Mouse (Mus musculus) left cerebral cortex, adult 2 months (tissue): ENCODE results near the gene Rlf. TPM values are rescaled to one million over a fixed set of nuclear protein-coding genes. Genes with fewer than 3 reads are reported as not detected.

Experiments
- DNase-seq, 2 experiments: peaks; one replicate each; pipeline ENCODE4 v3.0.0; 2021 to 2022; ENCODE audit warnings: low spot score in 2 of 2, mixed read lengths in 1 of 2; ENCODE audit errors: extremely low spot score in 1 of 2
- H3K27ac ChIP-seq: fragments of 200-600 bp; 2 replicates; pipeline ENCODE4 v1.8.1; 2022
- H3K4me3 ChIP-seq: fragments of 200-600 bp; 2 replicates; pipeline ENCODE4 v1.8.1; 2022
- CTCF ChIP-seq: fragments of 200-600 bp; IDR thresholded peaks from 2 replicates; pipeline ENCODE4 v1.8.1; 2022; ENCODE audit warnings: antibody characterized with exemption, mild to moderate bottlenecking, moderate library complexity
- intact Hi-C: fragments of 180-260 bp; cut with DNase I; formaldehyde crosslinking; loops from one replicate; pipeline ENCODE4 v1.15.1; 2025
- total RNA-seq, 2 experiments: library from RNA; stranded (reverse); gene quantifications; 2 replicates each; pipeline ENCODE4 v1.2.3; 2021

Rlf gene
- total RNA-seq, 2 experiments from 2014 or later = 27.5 to 27.8 TPM

GRCm38 (mm10) chr4:121103304-121103703 is 111.6 kb downstream of the Rlf start:
- Histone ChIP-seq H3K27ac (no peak overlapping the region), H3K4me3 (no peak overlapping the region)
- TF ChIP-seq CTCF = no peak
- DNase-seq = peak in 1 of 2 experiments; percentile 65
- intact Hi-C loops = loop anchor here (1.0 kb wide), 1 partner anchor 128 kb away; no protein-coding TSS in a partner anchor

GRCm38 (mm10) chr4:121097650-121098378 is 117.1 kb downstream of the Rlf start, which contains the start of gene Zmpste24:
Gene Zmpste24, minus strand, starts transcription at chr4:121098241.
- Histone ChIP-seq H3K27ac (peak within 1 kb of the TSS; percentile 45; the same call in 1 of the 2 replicates), H3K4me3 (peak within 1 kb of the TSS; percentile 84)
- DNase-seq = peak; percentile 87 to 89
- intact Hi-C loops = loop anchor here (2.0 kb wide), 1 partner anchor 117 kb away; the partner anchor contains the start of gene Rlf
- TF ChIP-seq CTCF = no peak

Other genes starting within 250 kb of the Rlf start
- gene Smap2, start 197.8 kb downstream of the Rlf start, total RNA-seq = 100 to 1,000 TPM; 186 to 201 TPM
- gene Col9a2, start 175.7 kb downstream of the Rlf start, total RNA-seq = 1 to 10 TPM; 7.0 to 7.4 TPM
- gene Zmpste24, start 116.8 kb downstream of the Rlf start, total RNA-seq = 10 to 100 TPM; 23.5 to 24.7 TPM
- gene Tmco2, start 105.9 kb downstream of the Rlf start, total RNA-seq = not detected
- not detected for gene Gm12888, start 109.8 kb upstream of the Rlf start, total RNA-seq
- not detected for gene Gm12886, start 208.0 kb upstream of the Rlf start, total RNA-seq